Mouse (Mus musculus) forebrain, embryonic 10.5 days (tissue): ENCODE measurements at regions not wholly inside any gene's neighbourhood (a gene's known extent, or its start where the extent isn't known, plus 50 kb on each side); places are given as distances from the start of the nearest gene placed in this dataset.

Source experiments
- DNase-seq: peaks from one replicate; pipeline ENCODE4 v3.0.0-alpha.2; 2017; ENCODE audit warnings: low spot score; ENCODE audit errors: extremely low spot score
- H3K27ac ChIP-seq: fragments of 300-500 bp; sonication (generic); 2 replicates; pipeline ENCODE4 v1.5.1; 2016; ENCODE audit warnings: mild to moderate bottlenecking
- H3K27me3 ChIP-seq: fragments of 300-500 bp; sonication (generic); 2 replicates; pipeline ENCODE4 v1.6.1; 2016; ENCODE audit warnings: mild to moderate bottlenecking; ENCODE audit not compliant: poor library complexity, severe bottlenecking
- H3K36me3 ChIP-seq: fragments of 300-500 bp; sonication (generic); replicated peaks from 2 replicates; pipeline ENCODE4 v1.6.1; 2016; ENCODE audit warnings: mild to moderate bottlenecking, moderate library complexity
- H3K4me1 ChIP-seq: fragments of 300-500 bp; sonication (generic); 2 replicates; pipeline ENCODE4 v1.6.1; 2016
- H3K4me3 ChIP-seq: fragments of 300-500 bp; sonication (generic); 2 replicates; pipeline ENCODE4 v1.5.1; 2016; ENCODE audit warnings: mild to moderate bottlenecking, moderate library complexity
- H3K9me3 ChIP-seq: fragments of 300-500 bp; sonication (generic); 2 replicates; pipeline ENCODE4 v1.6.1; 2016; ENCODE audit warnings: mild to moderate bottlenecking, moderate library complexity
- WGBS: fragments of 180-500 bp; shearing (Covaris S2); methylation state at CpG from one replicate; pipeline ENCODE4 v1.1.7; 2016; 5-methylcytosine and 5-hydroxymethylcytosine counted together

DNA sequence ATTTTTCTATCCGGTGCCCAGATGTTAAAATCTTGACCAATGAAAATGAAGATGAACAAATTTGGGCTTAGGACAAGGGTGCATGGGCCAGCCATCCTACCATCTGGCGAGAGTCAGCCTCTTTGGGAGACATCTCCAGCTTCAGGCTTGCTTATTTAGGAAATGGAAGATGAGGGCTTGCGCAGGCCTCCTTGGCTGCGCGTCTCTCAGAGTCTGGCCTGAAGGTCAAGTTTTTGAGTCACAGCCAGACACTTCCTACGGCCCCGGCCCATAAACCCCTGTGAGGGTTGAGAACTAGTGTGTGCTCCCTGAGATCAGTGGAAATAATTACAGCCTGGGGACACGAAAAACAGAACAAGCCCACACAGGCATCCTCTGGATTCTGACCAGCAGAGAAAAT lies 300.7 kb upstream of the Arglu1 start:
- Histone ChIP-seq H3K36me3 (no peaks in the 10 kb centered on the region), H3K4me1 (peaks cover 60% of the 10 kb centered on the region), H3K9me3 (peaks cover 8% of the 10 kb centered on the region; the same call in 1 of the 2 replicates), H3K4me3 (no peak overlapping the region), H3K27me3 (peaks cover 36% of the 10 kb centered on the region), H3K27ac (no peak overlapping the region)
- DNase-seq: no peak
- 79% methylated on average over 8 of the region's 8 CpGs for WGBS

DNA sequence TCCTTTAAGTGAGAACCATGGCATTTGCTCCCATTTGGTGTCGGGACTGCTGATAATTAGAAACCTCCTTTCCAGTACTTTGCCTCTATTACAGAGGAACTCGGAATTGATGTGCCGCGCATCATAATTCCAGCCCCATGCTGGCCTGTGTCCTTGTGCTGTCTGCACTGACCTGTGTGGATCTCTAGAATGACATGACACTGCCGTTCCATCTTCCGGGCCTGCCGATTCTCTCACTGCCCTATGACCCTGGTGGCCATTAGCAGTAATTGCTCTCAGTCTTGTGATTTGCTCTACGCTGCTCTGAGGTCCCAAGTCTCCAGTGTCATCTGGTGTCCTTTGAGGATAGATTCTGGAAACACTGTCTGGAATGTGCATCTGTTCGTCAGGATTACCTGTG lies 295.7 kb upstream of the Arglu1 start:
- no peak overlapping the region for H3K27ac ChIP-seq
- H3K4me3 ChIP-seq: no peak overlapping the region
- peaks cover 31% of the 10 kb centered on the region for H3K27me3 ChIP-seq
- peaks cover 8% of the 10 kb centered on the region; the same call in 1 of the 2 replicates for H3K9me3 ChIP-seq
- 73% methylated on average over 9 of the region's 9 CpGs for WGBS
- H3K36me3 ChIP-seq: no peaks in the 10 kb centered on the region
- no peak for DNase-seq
- peaks cover 39% of the 10 kb centered on the region for H3K4me1 ChIP-seq

DNA sequence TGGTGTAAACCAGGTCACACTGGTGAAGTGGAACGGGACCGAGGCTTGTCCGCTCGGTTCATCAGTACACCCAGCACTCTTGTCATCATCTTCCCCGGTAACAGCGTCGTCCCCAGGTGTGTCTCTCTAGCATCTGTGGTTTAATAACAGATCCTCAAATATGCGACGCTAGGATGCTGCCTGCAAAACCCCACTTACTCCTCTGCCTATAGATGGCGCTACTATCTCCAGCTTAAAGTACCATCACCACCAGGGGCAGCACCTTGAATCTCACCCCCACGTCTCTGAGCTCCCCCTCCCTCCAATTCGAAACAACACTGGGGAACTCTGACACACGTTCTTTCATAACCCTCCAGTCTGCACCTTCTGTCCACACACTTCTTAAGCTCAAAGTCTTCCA lies 295.1 kb upstream of the Arglu1 start:
- H3K4me3 ChIP-seq: no peak overlapping the region
- no peak overlapping the region for H3K27ac ChIP-seq
- 89% methylated on average over 13 of the region's 13 CpGs for WGBS
- no peaks in the 10 kb centered on the region for H3K36me3 ChIP-seq
- peaks cover 8% of the 10 kb centered on the region; the same call in 1 of the 2 replicates for H3K9me3 ChIP-seq
- H3K27me3 ChIP-seq: peaks cover 25% of the 10 kb centered on the region
- peaks cover 34% of the 10 kb centered on the region for H3K4me1 ChIP-seq
- DNase-seq: no peak

DNA sequence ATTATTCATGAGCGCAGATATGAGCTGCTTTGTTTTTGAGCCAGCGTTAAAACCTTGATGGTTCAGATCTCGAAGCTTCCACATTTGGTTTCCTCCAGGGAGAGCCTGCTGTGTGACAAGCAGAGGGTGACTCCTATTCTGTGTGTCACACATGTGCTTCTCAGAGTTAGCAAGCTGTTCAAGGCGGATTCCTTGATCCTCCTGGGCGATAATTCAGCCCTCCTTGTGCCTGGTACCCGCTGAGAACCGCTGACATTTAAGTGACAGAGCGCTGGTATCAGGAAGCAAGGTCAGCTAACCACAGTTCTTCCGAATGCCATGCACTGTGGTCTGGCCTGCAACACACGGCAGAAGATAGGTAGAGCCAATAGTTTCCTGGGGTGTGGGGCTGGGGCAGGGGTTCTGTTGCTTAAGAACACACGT lies 294.5 kb upstream of the Arglu1 start:
- Histone ChIP-seq H3K27ac (no peak overlapping the region), H3K36me3 (no peaks in the 10 kb centered on the region), H3K9me3 (peaks cover 8% of the 10 kb centered on the region; the same call in 1 of the 2 replicates), H3K27me3 (peaks cover 25% of the 10 kb centered on the region), H3K4me1 (peaks cover 34% of the 10 kb centered on the region), H3K4me3 (no peak overlapping the region)
- WGBS: 36% methylated on average over 11 of the region's 11 CpGs
- DNase-seq: no peak

DNA sequence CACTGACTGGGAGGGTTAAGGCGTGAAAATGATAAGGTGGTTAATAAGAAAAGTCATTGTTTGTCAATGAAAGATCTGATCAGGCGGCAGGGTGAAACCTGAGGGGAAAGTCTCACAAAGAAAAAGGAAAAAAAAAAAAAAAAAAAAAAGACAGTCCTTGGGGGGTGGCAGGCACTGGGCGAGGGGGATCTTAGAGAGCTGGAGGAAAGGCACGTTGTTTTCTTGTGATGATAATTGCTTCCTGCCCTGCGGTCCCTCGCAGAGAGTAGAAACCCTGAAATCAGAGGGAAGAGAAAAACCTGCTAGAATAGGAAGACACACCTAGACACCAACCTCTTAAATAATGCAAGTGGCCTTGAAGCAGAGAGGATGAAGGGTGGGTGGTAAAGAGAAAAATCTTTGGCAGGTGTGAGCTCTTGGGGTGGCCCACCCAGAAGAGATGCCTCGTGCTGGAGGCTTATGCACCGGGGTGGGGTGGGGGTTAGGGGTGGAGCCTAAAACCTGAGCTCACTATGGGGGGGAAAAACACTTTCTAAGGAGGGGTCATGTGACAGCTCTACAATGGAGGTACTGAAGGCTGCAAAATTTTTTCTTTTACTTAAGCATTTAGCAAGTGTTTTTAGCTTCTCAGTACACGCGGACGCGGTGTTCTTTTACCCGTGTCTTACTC lies 294.0 kb upstream of the Arglu1 start:
- no peak for DNase-seq
- WGBS: 14% methylated on average over 13 of the region's 13 CpGs
- peaks cover 34% of the 10 kb centered on the region for H3K4me1 ChIP-seq
- H3K27me3 ChIP-seq: peaks cover 25% of the 10 kb centered on the region
- H3K36me3 ChIP-seq: no peaks in the 10 kb centered on the region
- H3K4me3 ChIP-seq: no peak overlapping the region
- no peak overlapping the region for H3K27ac ChIP-seq
- H3K9me3 ChIP-seq: peaks cover 8% of the 10 kb centered on the region; the same call in 1 of the 2 replicates

DNA sequence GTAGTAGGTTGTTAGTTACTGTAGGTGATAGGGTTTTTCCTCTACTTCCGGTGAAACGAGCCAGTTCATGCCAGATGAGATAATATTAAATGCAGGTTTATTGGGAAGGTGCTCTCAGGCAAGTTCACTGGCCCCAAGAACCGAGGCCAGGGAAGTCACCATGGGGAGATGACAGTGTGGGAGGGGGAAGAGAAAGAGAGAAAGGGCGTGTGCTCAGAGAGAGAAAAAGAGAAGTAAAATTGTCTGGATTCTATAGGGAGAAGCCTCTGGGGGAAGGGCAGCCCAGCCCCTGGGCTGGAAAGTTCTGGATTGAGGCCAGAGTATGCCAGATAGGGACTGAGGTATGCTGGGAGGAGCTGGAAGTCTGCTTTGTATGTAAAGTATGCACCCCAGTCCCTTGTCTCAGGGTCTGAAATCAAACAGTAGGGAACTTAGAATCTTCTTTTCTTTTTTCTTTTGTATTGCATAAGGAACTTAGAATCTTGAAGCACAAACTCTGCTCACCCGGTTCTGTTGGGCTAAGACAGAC lies 292.9 kb upstream of the Arglu1 start:
- Histone ChIP-seq H3K4me3 (no peak overlapping the region), H3K27me3 (peaks cover 20% of the 10 kb centered on the region), H3K36me3 (no peaks in the 10 kb centered on the region), H3K27ac (no peak overlapping the region), H3K9me3 (peaks cover 5% of the 10 kb centered on the region; the same call in 1 of the 2 replicates), H3K4me1 (peaks cover 34% of the 10 kb centered on the region)
- DNase-seq: no peak
- WGBS: 59% methylated on average over 5 of the region's 5 CpGs

DNA sequence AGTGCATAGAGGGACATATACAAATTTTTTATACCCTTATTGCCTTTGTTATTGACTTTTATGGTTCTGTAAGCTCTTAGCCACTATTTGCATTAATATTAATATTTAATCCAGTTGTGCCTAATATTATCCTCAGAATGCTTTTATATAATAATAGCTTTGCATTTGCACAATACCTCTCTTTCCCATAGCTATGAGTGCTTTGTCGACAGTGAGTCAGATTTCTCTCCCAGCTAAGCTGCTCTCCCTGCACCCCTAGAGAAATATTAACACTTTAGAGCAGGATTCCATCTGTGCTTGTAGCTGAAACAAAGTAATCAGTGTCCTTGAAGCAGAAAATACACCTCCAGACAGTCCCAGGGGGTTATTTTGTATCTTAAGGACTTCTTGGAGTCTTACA lies 288.6 kb upstream of the Arglu1 start:
- Histone ChIP-seq H3K4me1 (peaks cover 11% of the 10 kb centered on the region), H3K4me3 (no peak overlapping the region), H3K36me3 (no peaks in the 10 kb centered on the region), H3K9me3 (no peaks in the 10 kb centered on the region), H3K27me3 (peaks cover 13% of the 10 kb centered on the region), H3K27ac (no peak overlapping the region)
- DNase-seq: no peak
- WGBS: 90% methylated on average over 1 of the region's 1 CpGs

DNA sequence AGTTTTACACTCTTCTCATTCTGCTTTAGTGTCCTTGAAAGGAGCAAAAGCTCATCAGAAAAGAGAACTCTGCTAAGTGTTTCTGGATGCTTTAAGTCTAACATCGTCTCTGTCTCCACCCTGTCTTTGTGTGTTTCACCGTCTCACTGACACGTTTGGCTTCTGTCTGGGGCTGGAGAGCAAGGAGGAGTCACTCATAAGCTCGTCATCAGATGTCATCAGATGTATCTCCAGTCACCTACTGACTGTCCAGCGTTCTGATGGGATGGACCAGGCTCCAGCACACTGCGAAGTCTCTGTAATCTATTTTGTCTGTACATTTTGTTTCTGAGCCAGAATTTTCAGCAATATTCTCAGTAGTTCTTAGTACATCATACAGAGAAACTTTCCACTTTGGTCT lies 283.4 kb upstream of the Arglu1 start:
- no peak for DNase-seq
- no peaks in the 10 kb centered on the region for H3K36me3 ChIP-seq
- H3K4me3 ChIP-seq: no peak overlapping the region
- H3K27ac ChIP-seq: no peak overlapping the region
- 0 out of 2 replicates have a peak, but pooled peaks cover 1% of the 10 kb centered on the region for H3K27me3 ChIP-seq
- 78% methylated on average over 6 of the region's 6 CpGs for WGBS
- no peaks in the 10 kb centered on the region for H3K9me3 ChIP-seq
- peaks cover 6% of the 10 kb centered on the region; the same call in 1 of the 2 replicates for H3K4me1 ChIP-seq

DNA sequence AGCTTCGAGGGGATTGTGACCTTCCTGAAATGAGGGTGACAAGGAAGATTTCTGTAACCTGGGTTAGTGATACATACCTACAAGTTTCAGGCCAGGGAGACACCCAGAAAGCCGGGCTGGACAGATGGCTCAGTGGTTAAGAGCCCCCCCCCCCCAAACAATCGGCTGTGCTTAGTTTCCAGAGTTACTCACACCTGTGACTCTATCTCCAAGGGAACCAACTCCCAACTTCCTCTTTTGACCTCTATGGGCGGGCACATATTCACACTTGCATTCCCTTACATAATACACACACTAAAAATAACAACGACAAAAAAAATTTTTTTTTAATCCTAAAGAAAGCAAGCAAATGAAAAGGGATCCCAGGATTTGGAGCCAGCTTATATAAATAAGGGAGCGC lies 283.0 kb upstream of the Arglu1 start:
- no peak for DNase-seq
- H3K4me1 ChIP-seq: peaks cover 6% of the 10 kb centered on the region; the same call in 1 of the 2 replicates
- H3K4me3 ChIP-seq: no peak overlapping the region
- 0 out of 2 replicates have a peak, but pooled peaks cover 4% of the 10 kb centered on the region for H3K27me3 ChIP-seq
- H3K9me3 ChIP-seq: no peaks in the 10 kb centered on the region
- no peak overlapping the region for H3K27ac ChIP-seq
- no peaks in the 10 kb centered on the region for H3K36me3 ChIP-seq
- WGBS: 74% methylated on average over 6 of the region's 6 CpGs

DNA sequence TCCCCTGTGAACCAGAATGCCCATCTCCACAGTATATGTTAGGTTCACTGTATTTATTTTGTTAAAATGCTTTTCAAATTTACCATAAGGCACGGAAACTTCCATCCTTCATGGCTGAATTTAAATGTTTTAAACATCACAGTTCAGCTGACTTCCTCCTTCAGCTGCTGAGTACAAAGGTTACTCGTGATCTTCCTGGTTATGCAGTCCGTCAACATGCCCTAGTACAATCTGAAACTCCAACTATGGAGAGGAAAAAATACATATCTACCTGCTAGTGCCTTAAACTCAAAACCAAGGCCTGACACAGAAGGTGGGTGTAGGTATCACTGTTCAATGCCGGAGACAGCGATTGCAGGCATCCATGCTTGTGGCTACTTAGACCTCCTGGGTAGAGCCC lies 280.5 kb upstream of the Arglu1 start:
- DNase-seq: no peak
- no peak overlapping the region for H3K4me3 ChIP-seq
- 0 out of 2 replicates have a peak, but pooled peaks cover 4% of the 10 kb centered on the region for H3K27me3 ChIP-seq
- H3K27ac ChIP-seq: no peak overlapping the region
- peaks cover 18% of the 10 kb centered on the region for H3K4me1 ChIP-seq
- H3K36me3 ChIP-seq: no peaks in the 10 kb centered on the region
- 90% methylated on average over 5 of the region's 5 CpGs for WGBS
- no peaks in the 10 kb centered on the region for H3K9me3 ChIP-seq

DNA sequence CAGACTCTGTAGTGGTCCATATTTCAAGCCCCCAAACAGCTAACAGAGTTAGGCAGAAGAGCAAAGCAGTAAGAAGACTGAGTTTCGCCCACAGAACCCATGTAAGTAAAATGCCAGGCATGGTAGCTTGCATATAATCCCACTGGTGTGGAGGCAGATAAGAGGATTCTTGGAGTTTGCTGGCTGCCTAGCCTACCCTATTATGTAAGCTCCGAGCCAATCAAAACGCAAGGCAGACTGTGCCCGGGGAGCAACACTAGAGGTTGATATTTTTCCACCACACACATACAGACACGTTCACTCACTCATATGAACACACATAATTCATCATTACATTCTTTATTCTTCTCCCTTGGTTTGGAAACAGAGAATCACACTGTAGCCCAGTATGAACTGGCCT lies 280.0 kb upstream of the Arglu1 start:
- H3K27ac ChIP-seq: no peak overlapping the region
- peaks cover 22% of the 10 kb centered on the region for H3K4me1 ChIP-seq
- H3K27me3 ChIP-seq: 0 out of 2 replicates have a peak, but pooled peaks cover 4% of the 10 kb centered on the region
- H3K4me3 ChIP-seq: no peak overlapping the region
- no peaks in the 10 kb centered on the region for H3K9me3 ChIP-seq
- no peaks in the 10 kb centered on the region for H3K36me3 ChIP-seq
- WGBS: 93% methylated on average over 5 of the region's 5 CpGs
- no peak for DNase-seq

DNA sequence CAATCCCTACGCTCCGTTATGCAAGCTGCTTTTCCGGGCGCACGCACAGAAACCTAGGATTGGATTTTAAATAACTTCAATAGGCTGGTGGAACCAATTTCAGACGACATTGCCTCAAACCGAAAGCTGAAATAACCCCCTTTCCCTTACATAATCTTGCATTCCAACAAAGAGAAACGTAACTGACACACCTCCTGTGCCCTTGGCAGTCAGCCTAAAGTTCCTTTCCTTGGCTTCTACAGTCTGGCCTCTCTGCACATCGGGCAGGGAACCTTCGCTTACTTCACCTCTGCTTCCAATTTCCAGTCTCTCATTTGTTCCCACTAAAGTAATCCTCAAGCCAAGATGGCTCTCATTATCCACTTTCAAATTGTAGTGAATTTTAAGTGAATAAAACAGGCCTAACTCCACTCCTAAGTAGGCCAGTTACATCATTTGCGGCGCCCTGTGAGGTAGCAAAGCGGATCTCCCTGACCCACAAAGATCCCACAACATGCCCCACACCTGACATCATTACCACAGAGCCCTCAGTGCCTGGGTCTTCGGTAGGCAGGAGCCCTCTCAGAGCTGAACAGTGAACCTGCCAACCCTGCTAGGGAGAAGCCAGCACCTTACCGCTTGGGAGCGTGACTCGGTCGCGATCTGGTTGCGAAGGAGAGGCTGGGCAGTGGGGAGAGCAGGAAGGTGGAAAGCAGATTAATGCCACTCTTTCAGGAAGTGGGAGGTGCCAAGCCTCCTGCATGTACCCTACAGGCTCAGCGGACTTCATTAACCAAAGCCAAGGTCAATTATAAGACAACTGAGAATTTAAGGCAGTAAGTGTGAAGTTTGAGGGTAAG lies 279.0 kb upstream of the Arglu1 start:
- Histone ChIP-seq H3K9me3 (no peaks in the 10 kb centered on the region), H3K27ac (peak overlapping the region; percentile 15; the same call in 1 of the 2 replicates), H3K4me1 (peaks cover 27% of the 10 kb centered on the region), H3K27me3 (0 out of 2 replicates have a peak, but pooled peaks cover 4% of the 10 kb centered on the region), H3K4me3 (no peak overlapping the region), H3K36me3 (no peaks in the 10 kb centered on the region)
- 92% methylated on average over 21 of the region's 21 CpGs for WGBS
- DNase-seq: no peak
